Mouse (Mus musculus) MEL (cell line): ENCODE results near the gene Sos1. TPM values are rescaled to one million over a fixed set of nuclear protein-coding genes. Genes with fewer than 3 reads are reported as not detected.

Experiments
- DNase-seq: peaks from one replicate; pipeline ENCODE4 v3.0.0; 2011; ENCODE audit warnings: low read depth, low spot score
- H3K27ac ChIP-seq: 2 replicates; pipeline ENCODE4 v1.5.1; 2012; ENCODE audit warnings: low read depth, mild to moderate bottlenecking, control low read depth, low read length, moderate library complexity; ENCODE audit not compliant: control insufficient read depth
- H3K27me3 ChIP-seq, 2 experiments: fragments of 150-350 bp in 1 of 2; sonication (generic) in 1 of 2; 2 replicates each; pipeline ENCODE4 v1.6.1; 2012; ENCODE audit warnings: low read length in 2 of 2, mild to moderate bottlenecking in 2 of 2, improper control_type of control experiment in 1 of 2, moderate library complexity in 1 of 2; ENCODE audit not compliant: insufficient read depth in 2 of 2, control insufficient read depth in 1 of 2
- H3K36me3 ChIP-seq, 2 experiments: 2 replicates each; pipeline ENCODE4 v1.6.1; 2012 to 2014; ENCODE audit warnings: low read length in 2 of 2, improper control_type of control experiment in 1 of 2, inconsistent platforms in 1 of 2, mild to moderate bottlenecking in 1 of 2; ENCODE audit not compliant: insufficient read depth in 2 of 2, control insufficient read depth in 1 of 2
- H3K4me1 ChIP-seq, 2 experiments: fragments of 150-350 bp in 1 of 2; sonication (generic) in 1 of 2; 2 replicates each; pipeline ENCODE4 v1.6.1; 2012; ENCODE audit warnings: low read length in 2 of 2, improper control_type of control experiment in 1 of 2, mild to moderate bottlenecking in 1 of 2; ENCODE audit not compliant: insufficient read depth in 2 of 2, control insufficient read depth in 1 of 2
- H3K4me3 ChIP-seq, 2 experiments: fragments of 150-350 bp in 1 of 2; sonication (generic) in 1 of 2; 2 replicates each; pipeline ENCODE4 v1.5.1; 2012; ENCODE audit warnings: low read depth in 2 of 2, low read length in 2 of 2, mild to moderate bottlenecking in 2 of 2, moderate library complexity in 2 of 2, control low read depth in 1 of 2, improper control_type of control experiment in 1 of 2; ENCODE audit not compliant: control insufficient read depth in 1 of 2, insufficient read depth in 1 of 2
- H3K79me2 ChIP-seq: 2 replicates; pipeline ENCODE4 v1.6.1; 2012; ENCODE audit warnings: mild to moderate bottlenecking, low read length, moderate library complexity; ENCODE audit not compliant: control insufficient read depth, poor library complexity, insufficient read depth
- H3K9ac ChIP-seq: 2 replicates; pipeline ENCODE4 v1.6.1; 2012; ENCODE audit warnings: low read depth, mild to moderate bottlenecking, control low read depth, low read length, moderate library complexity; ENCODE audit not compliant: control insufficient read depth, poor library complexity, severe bottlenecking
- H3K9me3 ChIP-seq: fragments of 150-350 bp; sonication (generic); replicated peaks from 2 replicates; pipeline ENCODE4 v1.6.1; 2012; ENCODE audit warnings: mild to moderate bottlenecking, low read length, improper control_type of control experiment, moderate library complexity; ENCODE audit not compliant: insufficient read depth
- CHD1 ChIP-seq: IDR thresholded peaks from 2 replicates; pipeline ENCODE4 v1.6.1; 2012; ENCODE audit warnings: low read depth, mild to moderate bottlenecking, inconsistent platforms, low read length, improper control_type of control experiment
- CTCF ChIP-seq, 3 experiments: IDR thresholded peaks in 2 of 3; conservative IDR thresholded peaks in 1 of 3; 2 replicates each; pipeline ENCODE4 v1.5.1; 2011 to 2012; ENCODE audit warnings: low read length in 3 of 3, low read depth in 2 of 3, mild to moderate bottlenecking in 2 of 3, improper control_type of control experiment in 1 of 3, inconsistent platforms in 1 of 3, mixed read lengths in 1 of 3, moderate library complexity in 1 of 3; ENCODE audit not compliant: control insufficient read depth in 1 of 3, insufficient read depth in 1 of 3, poor library complexity in 1 of 3, severe bottlenecking in 1 of 3
- ETS1 ChIP-seq: IDR thresholded peaks from 2 replicates; pipeline ENCODE4 v1.6.1; 2012; ENCODE audit warnings: low read depth, mild to moderate bottlenecking, inconsistent platforms, low read length, improper control_type of control experiment, moderate library complexity
- HCFC1 ChIP-seq: IDR thresholded peaks from 2 replicates; pipeline ENCODE4 v1.6.1; 2012; ENCODE audit warnings: low read depth, mild to moderate bottlenecking, inconsistent platforms, low read length, improper control_type of control experiment, moderate library complexity
- KAT2A ChIP-seq: conservative IDR thresholded peaks from 2 replicates; pipeline ENCODE4 v1.6.1; 2012; ENCODE audit warnings: low read depth, low read length, improper control_type of control experiment, inconsistent platforms
- MAFK ChIP-seq: IDR thresholded peaks from 2 replicates; pipeline ENCODE4 v1.6.1; 2011; ENCODE audit warnings: low read depth, mild to moderate bottlenecking, low read length, improper control_type of control experiment, borderline replicate concordance
- MYB ChIP-seq: IDR thresholded peaks from 2 replicates; pipeline ENCODE4 v1.6.1; 2011; ENCODE audit warnings: mild to moderate bottlenecking, low read depth, low read length, improper control_type of control experiment
- MYC ChIP-seq: IDR thresholded peaks from 2 replicates; pipeline ENCODE4 v1.6.1; 2011; ENCODE audit warnings: low read depth, mild to moderate bottlenecking, low read length, improper control_type of control experiment, moderate library complexity
- NRF1 ChIP-seq: IDR thresholded peaks from 2 replicates; pipeline ENCODE4 v1.6.1; 2014; ENCODE audit warnings: low read depth, mild to moderate bottlenecking, inconsistent platforms, low read length, improper control_type of control experiment, moderate library complexity; ENCODE audit not compliant: poor library complexity, insufficient read depth, severe bottlenecking
- POLR2AphosphoS2 ChIP-seq: IDR thresholded peaks from 2 replicates; pipeline ENCODE4 v1.6.1; 2011; ENCODE audit warnings: low read length, improper control_type of control experiment
- POLR2AphosphoS5 ChIP-seq: IDR thresholded peaks from 2 replicates; pipeline ENCODE4 v1.6.1; 2012; ENCODE audit warnings: low read depth, borderline replicate concordance, mild to moderate bottlenecking, inconsistent platforms, low read length, moderate library complexity, mixed read lengths
- RCOR1 ChIP-seq: IDR thresholded peaks from 2 replicates; pipeline ENCODE4 v1.6.1; 2012; ENCODE audit warnings: low read depth, mild to moderate bottlenecking, inconsistent platforms, low read length, improper control_type of control experiment
- SIN3A ChIP-seq: IDR thresholded peaks from 2 replicates; pipeline ENCODE4 v1.6.1; 2012; ENCODE audit warnings: low read length, improper control_type of control experiment, inconsistent platforms
- SMC3 ChIP-seq: IDR thresholded peaks from 2 replicates; pipeline ENCODE4 v1.6.1; 2011; ENCODE audit warnings: low read depth, low read length, improper control_type of control experiment
- TAL1 ChIP-seq: IDR thresholded peaks from 2 replicates; pipeline ENCODE4 v1.6.1; 2012; ENCODE audit warnings: mild to moderate bottlenecking, inconsistent platforms, low read length, moderate library complexity, mixed read lengths
- TCF12 ChIP-seq: IDR thresholded peaks from 2 replicates; pipeline ENCODE4 v1.6.1; 2014; ENCODE audit warnings: low read depth, mild to moderate bottlenecking, inconsistent platforms, low read length, improper control_type of control experiment, moderate library complexity
- UBTF ChIP-seq: IDR thresholded peaks from 2 replicates; pipeline ENCODE4 v1.6.1; 2012; ENCODE audit warnings: low read depth, mild to moderate bottlenecking, inconsistent platforms, low read length, improper control_type of control experiment, moderate library complexity, borderline replicate concordance; ENCODE audit not compliant: insufficient read depth
- USF1 ChIP-seq: IDR thresholded peaks from 2 replicates; pipeline ENCODE4 v1.6.1; 2014; ENCODE audit warnings: low read depth, mild to moderate bottlenecking, inconsistent platforms, low read length, improper control_type of control experiment, moderate library complexity
- ZC3H11A ChIP-seq: IDR thresholded peaks from 2 replicates; pipeline ENCODE4 v1.6.1; 2012; ENCODE audit warnings: low read depth, mild to moderate bottlenecking, inconsistent platforms, low read length, improper control_type of control experiment
- ZKSCAN1 ChIP-seq: IDR thresholded peaks from 2 replicates; pipeline ENCODE4 v1.6.1; 2012; ENCODE audit warnings: low read depth, mild to moderate bottlenecking, inconsistent platforms, low read length, improper control_type of control experiment, moderate library complexity
- ZMIZ1 ChIP-seq: IDR thresholded peaks from 2 replicates; pipeline ENCODE4 v1.6.1; 2012; ENCODE audit warnings: low read depth, mild to moderate bottlenecking, inconsistent platforms, low read length, improper control_type of control experiment, moderate library complexity
- ZNF384 ChIP-seq: IDR thresholded peaks from 2 replicates; pipeline ENCODE4 v1.6.1; 2012; ENCODE audit warnings: low read depth, mild to moderate bottlenecking, inconsistent platforms, low read length, improper control_type of control experiment
- polyA plus RNA-seq, 2 experiments: library from polyadenylated mRNA; stranded (reverse) in 1 of 2; unstranded in 1 of 2; fragments of >175 nt in 1 of 2; fragments of >200 nt in 1 of 2; gene quantifications; 2 replicates each; pipeline versions ENCODE4 v1.2.1 to v1.2.4; 2012; ENCODE audit warnings: low replicate concordance in 2 of 2, low read depth in 1 of 2; ENCODE audit not compliant: insufficient read length in 2 of 2, insufficient read depth in 1 of 2, missing spikeins in 1 of 2
- total RNA-seq: library from RNA; depleted of rRNA; stranded (reverse); fragments of 300-350 nt; gene quantifications from 2 replicates; pipeline ENCODE4 v1.2.3, GENCODE M21; 2012

The Sos1 gene
- total and polyA plus RNA-seq, 3 experiments = 4.6 to 20.3 (median 12.1) TPM

- TF ChIP-seq MAFK (no peak), USF1 (no peak), MYB (no peak), ZNF384 (peak; percentile 61; the same call in 1 of the 2 replicates)
- TF ChIP-seq, all 39 proteins: peak for 20
These were observed at the start of gene Sos1 (continued) for GRCm38 (mm10) chr17:80480031-80480854.

- no peak overlapping the region for H3K9ac ChIP-seq
- peaks cover 0 to 2% of the 10 kb centered on the region in 2 experiments; a peak in 1 of 4 replicates for H3K4me1 ChIP-seq
- DNase-seq = no peak
- H3K36me3 ChIP-seq = no peaks in the 10 kb centered on the region
- H3K27me3 ChIP-seq = no peaks in the 10 kb centered on the region; a peak in 1 of 4 replicates
- no peaks in the 10 kb centered on the region for H3K79me2 ChIP-seq
- H3K9me3 ChIP-seq = no peaks in the 10 kb centered on the region
- no peak overlapping the region for H3K27ac ChIP-seq
- TF ChIP-seq TAL1 (no peak), MAFK (peak; percentile 88)
- no peak overlapping the region for H3K4me3 ChIP-seq
These were observed 43.0 kb upstream of the Sos1 start for GRCm38 (mm10) chr17:80523231-80523630.

DNA sequence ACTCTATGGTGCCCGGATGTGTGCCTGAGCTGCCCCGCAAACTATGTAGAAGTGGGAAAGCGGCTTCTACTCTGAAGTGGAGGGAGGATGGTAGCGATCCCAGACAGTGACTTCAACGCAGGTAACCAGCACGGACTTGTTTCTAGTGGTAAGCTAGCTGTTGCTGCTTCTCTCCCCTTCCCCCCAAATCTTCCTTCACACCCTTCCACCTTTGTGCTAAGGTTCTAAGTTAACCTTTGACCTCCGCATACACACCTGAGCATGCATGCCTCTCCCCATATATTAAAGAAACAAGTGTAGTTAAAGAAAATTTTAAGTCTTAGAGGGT lies 41.9 kb upstream of the Sos1 start:
- DNase-seq = no peak
- H3K9ac ChIP-seq = no peak overlapping the region

More for the DNA sequence above, 41.9 kb upstream of the Sos1 start:
- Histone ChIP-seq H3K4me3 (no peak overlapping the region), H3K27me3 (no peaks in the 10 kb centered on the region; a peak in 1 of 4 replicates), H3K9me3 (no peaks in the 10 kb centered on the region), H3K27ac (no peak overlapping the region), H3K79me2 (no peaks in the 10 kb centered on the region), H3K36me3 (no peaks in the 10 kb centered on the region), H3K4me1 (peaks cover 0 to 2% of the 10 kb centered on the region in 2 experiments; a peak in 1 of 4 replicates)
- TF ChIP-seq MYC (no peak), POLR2AphosphoS5 (no peak), POLR2AphosphoS2 (no peak), ETS1 (no peak), ZKSCAN1 (no peak), SMC3 (no peak), NRF1 (no peak), CTCF (IDR thresholded peaks at IDR 0.05 in 2 of 3, conservative IDR thresholded peaks at IDR 0.05 in 1 of 3; ENCODE audit: control insufficient read depth in 1 of 3, insufficient read depth in 1 of 3, low read depth in 2 of 3, low read length in 3 of 3, poor library complexity in 1 of 3, severe bottlenecking in 1 of 3) (no peak), ZMIZ1 (no peak), MYB (no peak), RCOR1 (no peak), TCF12 (no peak), ZC3H11A (no peak), SIN3A (no peak), KAT2A (no peak), CHD1 (no peak), HCFC1 (no peak), UBTF (no peak)
